Mouse (Mus musculus) spleen, postnatal 36 days (tissue): ENCODE measurements around the gene Hmgcl.

Experiments used
- DNase-seq, 2 experiments: peaks; one replicate each; pipeline ENCODE4 v3.0.0; 2022; ENCODE audit warnings: low spot score in 2 of 2, mixed read lengths in 1 of 2

Gene Hmgcl

DNA sequence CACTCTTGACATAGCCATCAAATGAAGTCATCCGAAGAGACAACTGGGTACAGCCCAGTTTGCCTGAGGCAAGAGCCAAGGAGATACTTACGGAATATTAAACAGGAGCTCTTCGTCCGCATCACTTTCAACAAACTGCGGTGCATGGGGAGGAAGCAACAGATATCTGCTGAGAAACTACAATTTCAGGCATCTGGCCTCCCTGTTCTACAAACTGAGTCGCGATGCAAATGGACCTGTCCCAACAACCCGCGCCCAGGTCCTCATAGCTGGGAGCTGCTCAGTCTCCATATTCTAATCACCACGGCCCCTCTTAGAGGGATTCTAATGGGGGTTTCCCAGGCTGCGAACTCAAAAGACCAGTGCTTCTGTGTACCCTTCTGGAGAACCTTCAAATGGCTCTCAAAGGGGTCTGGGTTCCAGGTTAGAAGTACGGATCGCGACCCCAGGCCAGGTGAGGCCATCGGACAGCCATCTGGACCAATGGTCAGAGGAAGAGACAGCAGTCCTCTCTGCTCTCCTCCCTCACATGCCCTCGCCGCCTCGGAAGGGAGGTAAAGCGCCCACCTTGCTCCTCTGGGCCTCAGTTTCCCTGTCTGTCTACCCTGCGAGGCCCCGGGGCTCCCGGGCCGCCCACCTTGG, 40.2 kb downstream of the Hmgcl start:
- DNase-seq, result no peak

DNA sequence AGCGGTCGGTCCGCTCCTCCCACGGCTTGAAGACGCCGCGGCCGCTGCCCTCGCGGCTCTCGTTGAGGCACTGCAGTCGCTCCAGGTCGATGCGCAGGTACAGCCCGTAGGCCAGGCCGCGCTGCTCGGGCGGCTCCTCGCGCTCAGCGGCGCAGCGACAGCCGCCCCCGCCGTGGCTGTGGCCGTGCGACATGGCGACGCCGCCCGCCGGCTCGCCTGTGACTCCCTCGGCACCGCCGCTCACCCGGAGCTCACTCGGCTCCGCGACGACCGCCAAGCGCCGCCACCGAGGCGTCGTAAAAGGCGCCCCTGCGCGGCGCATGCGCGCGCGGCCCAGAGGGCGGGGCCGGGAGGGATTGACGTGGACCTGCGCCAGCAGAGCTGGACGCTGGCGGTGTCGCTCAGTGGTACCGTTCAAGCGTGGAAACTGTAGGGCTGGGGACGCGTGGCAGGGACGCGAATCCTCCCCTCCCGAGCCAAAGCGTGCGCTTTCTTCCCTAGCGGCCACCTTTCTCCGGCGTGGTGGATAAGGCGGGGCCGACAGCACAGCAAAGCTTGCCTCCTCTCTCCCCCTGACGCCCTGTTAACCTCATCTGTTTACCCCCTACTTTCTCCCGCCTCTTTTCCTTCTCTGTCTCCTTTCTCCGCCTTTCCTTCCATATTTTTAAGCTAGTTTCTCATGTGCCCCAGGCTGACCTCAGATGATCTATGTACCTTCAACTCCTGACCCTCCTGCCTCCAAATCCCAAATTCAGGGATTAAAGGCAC, 40.9 kb downstream of the Hmgcl start, which contains the start of gene Pithd1:
TSS of gene Pithd1 (minus strand) at position 322 of the 768 bp plus-strand sequence.
- peak; percentile 93 for DNase-seq

- DNase-seq, result no peak
Observed at GRCm38 (mm10) chr4:135987714-135988113, 41.5 kb downstream of the Hmgcl start.

DNA sequence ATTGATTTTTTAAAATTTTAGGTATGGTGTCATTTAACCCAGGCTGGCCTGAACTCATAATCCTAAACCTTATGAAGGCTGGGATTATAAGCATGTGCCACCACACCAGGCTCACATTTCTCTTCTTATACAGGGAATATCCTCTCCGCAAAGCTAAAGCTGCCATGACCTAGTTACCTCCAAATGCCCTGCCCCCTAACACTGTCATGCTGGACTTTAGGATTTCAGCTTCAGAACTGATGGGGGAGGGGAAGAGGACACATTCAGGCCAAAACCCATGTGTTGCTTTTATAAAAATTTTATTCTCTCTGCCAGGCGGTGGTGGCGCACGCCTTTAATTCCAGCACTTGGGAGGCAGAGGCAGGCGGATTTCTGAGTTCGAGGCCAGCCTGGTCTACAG, 47.7 kb downstream of the Hmgcl start:
- DNase-seq, result no peak

GRCm38 (mm10) chr4:135995118-135995517, 48.9 kb downstream of the Hmgcl start:
- no peak for DNase-seq

DNA sequence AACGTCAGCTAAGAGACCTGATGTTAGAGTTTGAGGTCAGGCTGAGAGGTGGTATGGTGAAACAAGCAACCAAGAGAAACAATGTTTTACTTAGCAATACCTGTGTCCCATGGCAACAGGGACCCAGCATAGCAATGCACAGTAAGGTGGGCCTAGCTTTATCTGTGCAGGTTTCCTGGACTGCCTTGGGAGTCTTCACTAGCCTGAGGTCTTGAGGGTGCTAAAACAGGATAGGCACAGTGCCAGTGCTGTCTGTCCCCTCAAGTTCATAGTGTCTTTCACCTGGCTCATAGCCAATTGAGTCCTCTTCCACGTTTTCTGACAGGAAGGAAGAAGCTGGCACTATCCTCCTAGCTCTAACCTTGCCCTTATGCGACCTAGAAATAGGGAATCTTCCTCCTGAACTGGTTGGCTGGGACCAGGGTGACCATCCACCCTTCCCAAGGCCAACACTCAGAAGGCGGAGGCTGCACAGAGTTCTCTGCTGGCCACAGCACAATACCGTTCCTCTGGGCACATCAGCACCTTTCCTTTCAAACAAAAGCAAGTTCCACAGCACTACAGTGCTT, 57.9 kb downstream of the Hmgcl start:
- DNase-seq, result no peak

DNA sequence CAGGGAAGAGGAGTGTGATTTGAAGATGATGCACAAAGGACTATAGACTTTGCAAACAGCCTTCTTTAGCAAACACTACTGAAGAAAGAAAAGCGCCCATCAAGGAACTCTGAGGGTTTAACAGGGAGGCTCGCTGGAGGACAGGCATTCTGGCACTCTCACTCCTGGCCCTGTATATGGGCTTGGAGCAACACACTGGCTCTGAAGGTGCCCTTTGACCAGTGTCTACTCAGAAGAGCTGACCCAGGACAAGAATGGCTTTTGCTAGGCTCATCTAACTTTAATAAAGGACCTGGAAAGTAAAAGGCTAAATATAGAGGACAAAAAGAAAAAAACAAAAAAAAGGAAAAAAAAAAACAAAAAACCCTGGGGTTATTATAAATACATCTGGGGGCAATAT, 58.7 kb downstream of the Hmgcl start:
- DNase-seq, result no peak

DNA sequence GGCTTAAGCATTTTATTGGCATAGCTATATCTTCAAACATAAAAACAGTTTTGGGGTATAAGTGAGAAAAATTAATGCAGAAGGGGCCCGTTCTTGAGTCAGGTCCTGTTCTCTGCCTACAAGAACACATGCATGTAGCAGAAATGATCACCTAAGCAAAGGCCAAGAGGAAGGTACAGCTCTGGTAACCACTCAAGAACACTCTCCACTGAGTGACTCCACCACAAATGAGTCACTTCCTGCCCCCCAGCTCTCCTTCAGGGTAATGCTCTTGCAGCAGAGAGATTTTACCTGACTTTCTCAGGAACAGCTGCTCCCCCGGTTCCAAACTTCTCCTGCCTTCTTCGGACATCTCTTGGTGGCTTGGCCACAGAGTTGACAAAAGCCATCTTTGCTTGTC, 60.6 kb downstream of the Hmgcl start:
- DNase-seq, result no peak

GRCm38 (mm10) chr4:136008782-136009447, 62.7 kb downstream of the Hmgcl start:
- no peak for DNase-seq

- DNase-seq, result no peak
Observed at GRCm38 (mm10) chr4:136010586-136010985, 64.3 kb downstream of the Hmgcl start.
